20 mouse cellular contexts compared by ENCODE assay signal in genomic region chr6:33542712-33543111, GRCm38 (mm10).
DNase-seq lines count a peak whose midpoint lies in the region; ATAC-seq and TF ChIP-seq lines count a peak whose summit lies in the region.
"Had no signal": no experiment of that assay in that cellular context is flagged by ENCODE, and none has a peak within 500 bp of the region (broad histone marks: within the 10 kb centered on the region; RNA-seq: fewer than 3 reads in every experiment).

No protein-coding gene starts in this region.

- H3K9me3 ChIP-seq in forebrain, embryonic 16.5 days (ENCODE audit: control insufficient read depth, low read length) = no peaks in the 10 kb centered on the region
- no peaks in the 10 kb centered on the region for H3K9me3 ChIP-seq in forebrain, embryonic 11.5 days (ENCODE audit: control insufficient read depth, low read length)
- H3K9me3 ChIP-seq: embryonic facial prominence, embryonic 12.5 days; heart, embryonic 12.5 days; hindbrain, embryonic 15.5 days had no signal

- H3K4me1 ChIP-seq in forebrain, embryonic 16.5 days (replicated peaks; ENCODE audit: control insufficient read depth, insufficient read depth, low read length) = no peaks in the 10 kb centered on the region
- H3K4me1 ChIP-seq in forebrain, embryonic 11.5 days (replicated peaks; ENCODE audit: control insufficient read depth, insufficient read depth, low read length) = no peaks in the 10 kb centered on the region
- H3K4me1 ChIP-seq: embryonic facial prominence, embryonic 12.5 days; heart, embryonic 12.5 days; hindbrain, embryonic 15.5 days had no signal

- H3K36me3 ChIP-seq in forebrain, embryonic 16.5 days (ENCODE audit: control insufficient read depth, insufficient read depth) = no peaks in the 10 kb centered on the region
- no peaks in the 10 kb centered on the region for H3K36me3 ChIP-seq in forebrain, embryonic 11.5 days (ENCODE audit: control insufficient read depth, insufficient read depth, low read length)
- H3K36me3 ChIP-seq: embryonic facial prominence, embryonic 12.5 days; heart, embryonic 12.5 days; hindbrain, embryonic 15.5 days had no signal

- TF ChIP-seq CTCF in brain, embryonic 14.5 days (IDR thresholded peaks at IDR 0.05; ENCODE audit: borderline replicate concordance, extremely low read depth, insufficient read depth, insufficient read length) = no peak

- peak overlapping the region; percentile 58 for H3K27ac ChIP-seq in forebrain, embryonic 16.5 days (ENCODE audit: low read length)
- H3K27ac ChIP-seq in forebrain, embryonic 11.5 days (ENCODE audit: low read depth, low read length) = no peak overlapping the region
- H3K27ac ChIP-seq: embryonic facial prominence, embryonic 12.5 days; hindbrain, embryonic 15.5 days had no signal

- no peak overlapping the region for H3K4me3 ChIP-seq in forebrain, embryonic 16.5 days (replicated peaks; ENCODE audit: low read length)
- no peak overlapping the region for H3K4me3 ChIP-seq in forebrain, embryonic 11.5 days (ENCODE audit: low read depth, low read length)
- H3K4me3 ChIP-seq: embryonic facial prominence, embryonic 12.5 days; heart, embryonic 12.5 days; hindbrain, embryonic 15.5 days had no signal

- 59% methylated on average over 6 of the region's 6 CpGs for WGBS in forebrain, embryonic 16.5 days
- WGBS in forebrain, embryonic 11.5 days = 92% methylated on average over 6 of the region's 6 CpGs

- H3K27me3 ChIP-seq in forebrain, embryonic 16.5 days (replicated peaks; ENCODE audit: control insufficient read depth, insufficient read depth, low read length) = no peaks in the 10 kb centered on the region
- H3K27me3 ChIP-seq in forebrain, embryonic 11.5 days (ENCODE audit: control insufficient read depth, insufficient read depth, low read length) = no peaks in the 10 kb centered on the region
- H3K27me3 ChIP-seq: embryonic facial prominence, embryonic 12.5 days; heart, embryonic 12.5 days; hindbrain, embryonic 15.5 days; Patski had no signal

- H3K4me2 ChIP-seq in forebrain, embryonic 16.5 days (ENCODE audit: low read length) = no peak overlapping the region
- H3K4me2 ChIP-seq in forebrain, embryonic 11.5 days (ENCODE audit: low read depth, low read length, severe bottlenecking) = no peak overlapping the region
- H3K4me2 ChIP-seq: embryonic facial prominence, embryonic 12.5 days; heart, embryonic 12.5 days; hindbrain, embryonic 15.5 days had no signal

- TF ChIP-seq POLR2A in brain, embryonic 14.5 days (IDR thresholded peaks at IDR 0.05; ENCODE audit: borderline replicate concordance, extremely low read depth, insufficient read depth, insufficient read length, poor library complexity, severe bottlenecking) = no peak

- no peak overlapping the region for H3K9ac ChIP-seq in forebrain, embryonic 16.5 days (replicated peaks; ENCODE audit: low read depth, low read length)
- H3K9ac ChIP-seq in forebrain, embryonic 11.5 days (ENCODE audit: low read length) = no peak overlapping the region
- H3K9ac ChIP-seq: embryonic facial prominence, embryonic 12.5 days; heart, embryonic 12.5 days; hindbrain, embryonic 15.5 days had no signal

- no peak for DNase-seq in forebrain, embryonic 11.5 days (ENCODE audit: low spot score)
- peak; percentile 46 for DNase-seq in layer of hippocampus, adult 9-11 months
- DNase-seq in layer of hippocampus, postnatal 25 days (ENCODE audit: extremely low spot score in 1 of 2, low spot score in 1 of 2) = no peak
- peak; percentile 24 for DNase-seq in NIH3T3 (ENCODE audit: low read depth)
- DNase-seq in brain, embryonic 14.5 days (ENCODE audit: low read depth) = peak; percentile 23
- DNase-seq in urinary bladder, postnatal 14 days (ENCODE audit: low spot score) = no peak
- DNase-seq in gastrocnemius, postnatal 4 days (ENCODE audit: low spot score in 2 of 2) = no peak
- DNase-seq: adrenal gland, adult 2 months; adrenal gland, postnatal 25 days; cerebellum, adult 11 months; cerebellum, adult 9-10 months; cerebellum, postnatal 25 days; gastrocnemius, postnatal 14 days had no signal

- ATAC-seq in forebrain, embryonic 16.5 days = 0 out of 2 replicates have a peak, but pooled peaks have one; percentile 26
- no peak for ATAC-seq in forebrain, embryonic 11.5 days (replicated peaks; ENCODE audit: low FRiP score)
- ATAC-seq: activated CD4-positive, CD25-positive, alpha-beta regulatory T cell, adult 4 months; intestine, embryonic 16.5 days; Patski had no signal

Comparison
In these comparisons a context has a peak if more than half of its experiments do, and no peak if none do; other contexts are left out.
1. DNase-seq: peak in layer of hippocampus, adult 9-11 months (single experiment), NIH3T3 (single experiment) and brain, embryonic 14.5 days (single experiment); none in forebrain, embryonic 11.5 days (single experiment), layer of hippocampus, postnatal 25 days (0 of 2), urinary bladder, postnatal 14 days (single experiment) and gastrocnemius, postnatal 4 days (0 of 2).